In the genomic region with DNA sequence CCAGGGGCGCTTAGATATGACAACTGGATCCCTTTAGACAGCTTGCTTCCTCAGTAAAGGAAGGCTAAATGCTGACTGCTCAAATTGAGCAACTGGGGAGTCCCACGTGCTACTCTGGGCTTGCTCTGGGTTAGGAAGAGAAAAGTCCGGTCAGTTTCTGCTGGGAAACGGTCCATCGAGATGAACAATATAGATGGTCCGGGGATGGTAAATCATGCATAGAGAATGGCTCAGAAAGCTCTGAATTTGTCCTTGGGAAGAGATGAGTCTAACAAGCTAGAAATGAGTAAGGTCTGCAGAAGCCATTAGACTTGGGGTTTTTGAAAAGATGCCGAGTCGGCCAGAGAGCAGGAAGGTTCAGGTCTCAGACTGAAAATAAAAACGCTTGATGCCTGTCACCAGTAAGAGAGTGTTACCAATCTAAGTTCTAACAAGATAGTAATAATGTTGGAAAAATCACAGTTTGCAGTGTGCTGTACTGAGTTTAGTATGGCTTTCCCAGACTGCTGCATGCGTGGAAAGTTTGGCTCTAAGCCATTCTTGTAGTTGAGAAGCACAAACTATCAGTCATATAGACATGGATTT, we compare ENCODE assay signal across 25 mouse cellular contexts.
"Had no signal": no experiment of that assay in that cellular context is flagged by ENCODE, and none has a peak within 500 bp of the region (broad histone marks: within the 10 kb centered on the region; RNA-seq: fewer than 3 reads in every experiment).

No protein-coding gene starts in this region.

- H3K4me1 ChIP-seq: heart, embryonic 13.5 days; heart, embryonic 15.5 days; hindbrain, embryonic 10.5 days; hindbrain, embryonic 12.5 days; intestine, embryonic 15.5 days; limb, embryonic 15.5 days; liver, embryonic 12.5 days had no signal

- DNase-seq: gastrocnemius, adult 2 months; gastrocnemius, postnatal 10 days; gastrocnemius, postnatal 25 days; heart, postnatal 14 days; heart, postnatal 36 days; kidney, adult 18-20 months; kidney, adult 8-10 months; kidney, postnatal 10 days; kidney, postnatal 25 days; kidney, postnatal 4 days had no signal

- H3K27me3 ChIP-seq: heart, embryonic 13.5 days; heart, embryonic 15.5 days; hindbrain, embryonic 12.5 days; intestine, embryonic 15.5 days; limb, embryonic 15.5 days; liver, embryonic 12.5 days had no signal

- H3K9me3 ChIP-seq: heart, embryonic 13.5 days; heart, embryonic 15.5 days; hindbrain, embryonic 10.5 days; hindbrain, embryonic 12.5 days; intestine, embryonic 15.5 days; limb, embryonic 15.5 days; liver, embryonic 12.5 days had no signal

- H3K9ac ChIP-seq: heart, embryonic 13.5 days; heart, embryonic 15.5 days; hindbrain, embryonic 12.5 days; hindbrain, embryonic 14.5 days; intestine, embryonic 15.5 days; limb, embryonic 15.5 days; liver, embryonic 12.5 days; liver, embryonic 14.5 days had no signal

- H3K27ac ChIP-seq: gastrocnemius, adult 2 months; heart, embryonic 13.5 days; heart, embryonic 15.5 days; hindbrain, embryonic 10.5 days; hindbrain, embryonic 12.5 days; hindbrain, embryonic 14.5 days; intestine, embryonic 15.5 days; layer of hippocampus, adult 2 months; left cerebral cortex, adult 2 months; limb, embryonic 15.5 days; liver, embryonic 12.5 days; liver, embryonic 14.5 days had no signal

- H3K4me3 ChIP-seq: gastrocnemius, adult 2 months; heart, embryonic 13.5 days; heart, embryonic 15.5 days; hindbrain, embryonic 10.5 days; hindbrain, embryonic 12.5 days; intestine, embryonic 15.5 days; layer of hippocampus, adult 2 months; left cerebral cortex, adult 2 months; limb, embryonic 15.5 days; liver, embryonic 12.5 days had no signal

- ATAC-seq: hindbrain, embryonic 16.5 days; inflammation-experienced regulatory T-cells, adult 6 months; intestine, embryonic 15.5 days; intestine, postnatal 0 days; liver, embryonic 12.5 days had no signal

- H3K4me2 ChIP-seq: heart, embryonic 11.5 days; heart, embryonic 13.5 days; heart, embryonic 15.5 days; hindbrain, embryonic 12.5 days; hindbrain, embryonic 14.5 days; intestine, embryonic 15.5 days; limb, embryonic 15.5 days; liver, embryonic 12.5 days had no signal

- H3K36me3 ChIP-seq: heart, embryonic 13.5 days; heart, embryonic 15.5 days; hindbrain, embryonic 10.5 days; hindbrain, embryonic 12.5 days; intestine, embryonic 15.5 days; limb, embryonic 15.5 days; liver, embryonic 12.5 days had no signal
